Mouse (Mus musculus) kidney, postnatal 10 days (tissue): ENCODE data around the gene Phf10.
"Not testable (repeated sequence)": the region's sequence is repeated elsewhere in the genome, so short reads cannot be mapped to it uniquely, and the experiment has no call there.

Experiments
- DNase-seq: peaks from one replicate; pipeline ENCODE4 v3.0.0; 2021; ENCODE audit warnings: mixed read lengths

Gene Phf10

DNA sequence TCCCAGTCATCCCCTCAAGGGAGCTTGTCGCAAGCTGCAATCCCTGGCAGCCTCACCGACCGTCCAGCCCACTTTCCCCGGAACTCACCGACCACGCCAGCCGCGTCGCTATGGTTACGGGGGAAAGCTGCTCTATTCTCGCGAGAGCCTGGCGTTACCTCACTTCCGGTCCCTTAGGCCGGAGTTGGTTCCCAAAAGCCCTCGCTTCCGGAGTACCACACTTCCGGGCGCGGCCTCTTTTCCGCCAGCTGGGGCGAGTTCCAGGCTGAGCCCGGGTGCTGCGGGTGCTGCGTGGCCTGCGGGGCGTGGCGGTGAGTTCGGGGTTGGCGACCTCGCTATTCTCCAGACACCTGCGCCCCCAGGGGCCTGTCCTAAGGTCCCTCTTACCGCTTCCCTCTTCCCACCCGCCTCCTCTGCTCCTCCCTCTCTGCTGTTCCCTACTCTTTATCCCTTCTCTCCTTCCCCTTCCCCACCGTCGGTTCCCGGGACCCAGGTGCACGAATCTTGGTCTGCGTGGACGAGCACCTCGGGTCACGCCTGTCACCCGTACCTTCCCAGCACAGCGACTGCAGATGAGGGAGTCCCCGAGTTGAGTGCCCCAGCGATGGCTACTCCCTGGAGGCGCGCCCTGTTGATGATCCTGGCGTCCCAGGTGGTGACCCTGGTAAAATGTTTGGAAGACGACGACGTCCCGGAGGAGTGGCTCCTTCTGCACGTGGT, 17.9 kb downstream of the Phf10 start, which contains the start of the genes Wdr27 and 1600012H06Rik:
Wdr27 (minus strand) TSS at position 150 of the 720 bp plus-strand sequence.
1600012H06Rik (plus strand) TSS at position 176 of the 720 bp plus-strand sequence.
- peak; percentile 100 for DNase-seq

DNA sequence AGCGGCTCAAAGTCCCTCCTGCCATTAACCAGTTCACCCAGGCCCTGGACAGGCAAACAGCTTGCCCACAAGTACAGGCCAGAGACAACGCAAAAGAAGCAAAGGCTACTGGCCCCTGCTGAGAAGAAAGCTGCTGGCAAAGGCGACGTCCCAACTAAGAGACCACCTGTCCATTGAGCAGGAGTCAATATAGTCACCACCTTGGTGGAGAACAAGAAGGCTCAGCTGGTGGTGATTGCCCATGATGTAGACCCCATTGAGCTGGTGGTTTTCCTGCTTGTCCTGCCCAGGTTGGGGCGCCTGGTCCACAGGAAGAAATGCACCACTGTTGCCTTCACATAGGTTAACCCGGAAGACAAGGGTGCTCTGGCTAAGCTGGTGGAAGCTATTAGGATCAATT, 18.9 kb downstream of the Phf10 start:
- DNase-seq, result peak; percentile 13

DNA sequence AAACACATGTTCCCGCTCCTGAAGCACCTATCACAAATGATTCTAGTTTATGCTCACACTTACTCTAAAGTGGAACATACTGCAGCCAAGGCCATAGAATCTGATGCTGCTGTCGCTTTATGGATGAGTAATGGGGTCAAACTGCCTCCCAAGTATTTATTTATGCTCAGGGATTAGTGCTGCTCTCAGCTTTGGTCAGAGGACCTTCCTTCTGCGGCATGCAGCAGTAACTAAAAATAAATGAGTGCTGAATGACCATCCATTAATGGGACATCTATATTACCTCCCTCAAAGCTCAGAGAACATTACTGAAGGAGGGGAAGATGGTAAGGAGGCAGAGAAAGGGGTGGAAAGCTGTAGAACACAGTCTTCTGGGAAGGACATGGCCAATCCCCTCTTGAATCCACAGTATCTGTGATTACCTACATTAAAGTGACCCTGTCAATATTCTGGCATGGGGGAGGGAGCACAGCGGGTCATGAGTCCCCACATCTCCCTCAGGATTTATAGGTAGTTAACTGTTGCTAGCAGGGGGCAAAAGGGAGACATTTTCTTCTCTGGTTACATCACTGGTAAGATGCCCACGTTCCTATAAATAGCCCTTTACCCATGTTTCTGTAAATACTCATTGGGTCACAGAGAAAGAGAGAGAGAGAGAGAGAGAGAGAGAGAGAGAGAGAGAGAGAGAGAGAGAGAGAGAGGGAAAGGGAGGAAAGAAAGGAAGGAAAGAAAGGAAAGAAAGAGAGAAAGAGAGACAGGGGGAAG, 25.1 kb downstream of the Phf10 start:
- no peak for DNase-seq

DNA sequence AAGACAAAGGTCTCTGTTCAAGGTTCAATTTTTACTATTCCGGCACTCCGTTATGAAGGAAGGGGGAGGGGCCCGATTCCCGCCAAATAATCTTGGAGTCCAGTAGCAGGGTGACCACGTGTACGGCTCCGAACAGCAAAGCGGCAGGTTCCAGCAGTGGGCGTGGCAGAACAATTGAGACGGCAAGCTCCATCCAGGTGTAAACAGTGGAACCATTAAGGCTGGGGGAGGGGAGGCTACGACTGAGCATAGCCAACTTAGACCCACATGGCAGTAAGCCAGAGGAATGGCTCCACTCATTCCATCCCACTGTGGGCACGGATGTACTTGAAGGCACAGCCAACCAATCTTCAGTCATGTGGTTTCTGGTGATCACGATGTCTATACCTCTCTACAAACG, 25.8 kb downstream of the Phf10 start:
- not testable (repeated sequence) for DNase-seq

DNA sequence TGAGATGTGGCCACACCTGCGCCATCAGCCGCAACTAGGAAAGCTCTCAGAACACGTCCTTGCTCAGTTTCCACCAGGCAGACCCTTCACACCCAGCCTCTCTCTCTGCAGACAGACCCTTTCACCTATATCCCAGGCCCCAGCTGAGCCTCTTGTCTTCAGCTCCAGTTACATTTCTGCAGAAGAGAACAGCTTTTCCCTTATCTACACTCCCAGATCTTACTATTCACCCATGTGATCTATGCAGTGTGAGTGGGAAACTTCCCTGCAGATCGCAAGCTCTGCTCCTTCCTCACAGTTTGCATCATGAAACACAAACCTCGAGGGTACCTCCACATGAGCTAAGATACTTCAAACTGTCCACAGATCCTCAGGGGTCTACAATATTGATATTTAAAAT, 29.6 kb downstream of the Phf10 start:
- DNase-seq, result no peak

DNA sequence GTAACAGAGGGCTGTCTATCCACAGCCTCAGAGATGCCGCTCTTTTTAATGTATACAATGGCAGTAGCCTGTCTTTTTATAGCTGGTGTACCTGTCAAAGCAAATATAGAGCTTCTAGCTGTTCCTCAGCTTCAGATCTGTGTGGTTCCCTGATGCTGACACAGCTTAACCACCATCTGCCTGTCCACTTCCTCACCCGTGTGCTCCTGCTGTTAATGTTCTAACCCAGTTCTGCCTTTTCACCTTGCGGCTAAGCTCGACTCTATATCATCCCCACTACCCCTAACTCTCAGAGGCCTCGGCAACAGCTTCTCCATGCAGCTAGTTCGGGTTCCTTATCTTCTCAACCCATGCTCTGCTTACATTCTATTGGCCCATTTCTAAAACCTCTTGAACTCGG, 30.4 kb downstream of the Phf10 start:
- no peak for DNase-seq

DNA sequence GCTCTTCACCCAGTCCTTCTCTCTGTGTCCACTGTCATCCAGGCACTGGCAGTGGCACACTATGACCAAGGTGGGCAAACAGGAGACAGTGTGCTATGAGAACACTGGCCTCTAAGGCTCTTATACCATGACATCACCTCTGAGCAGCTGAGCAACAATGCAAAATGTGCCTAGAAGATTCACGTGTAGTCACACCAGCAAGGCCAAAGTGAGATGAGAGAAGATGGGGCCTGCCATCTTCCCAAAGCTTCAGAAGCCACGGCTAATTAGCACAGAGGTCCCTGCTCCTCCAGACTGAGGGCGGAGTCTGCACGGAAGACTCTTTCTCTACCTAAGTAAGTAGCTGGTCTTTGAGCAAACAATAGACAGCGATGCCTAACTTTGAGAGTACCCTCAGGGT, 32.4 kb downstream of the Phf10 start:
- DNase-seq, result no peak

DNA sequence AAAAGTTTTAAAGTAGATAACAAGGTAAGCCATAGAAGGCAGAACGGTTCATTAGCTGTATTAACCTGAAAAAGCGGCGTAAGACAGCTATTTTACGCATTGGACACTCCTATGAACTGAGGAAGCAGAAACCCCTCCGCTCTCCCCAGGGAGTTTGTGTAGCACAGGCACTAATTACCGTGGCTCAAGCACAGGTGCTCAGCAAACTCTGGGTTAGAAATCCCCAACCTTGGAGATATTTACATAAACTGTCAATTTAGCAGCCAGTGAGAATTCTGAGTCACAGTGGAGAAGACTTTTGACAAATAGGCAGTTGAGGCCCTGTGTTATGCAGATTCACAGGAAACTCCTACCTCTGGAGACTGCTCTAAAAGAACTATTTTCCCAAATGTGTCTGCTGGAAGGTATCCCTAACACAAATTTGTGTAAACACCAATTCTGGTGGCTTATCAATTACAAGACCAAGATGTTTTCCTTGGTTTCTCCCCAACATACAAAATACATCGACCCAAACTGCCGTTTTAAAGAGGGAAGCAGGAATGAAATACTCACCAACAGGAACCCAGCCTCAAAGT, 33.3 kb downstream of the Phf10 start:
- DNase-seq, result no peak

DNA sequence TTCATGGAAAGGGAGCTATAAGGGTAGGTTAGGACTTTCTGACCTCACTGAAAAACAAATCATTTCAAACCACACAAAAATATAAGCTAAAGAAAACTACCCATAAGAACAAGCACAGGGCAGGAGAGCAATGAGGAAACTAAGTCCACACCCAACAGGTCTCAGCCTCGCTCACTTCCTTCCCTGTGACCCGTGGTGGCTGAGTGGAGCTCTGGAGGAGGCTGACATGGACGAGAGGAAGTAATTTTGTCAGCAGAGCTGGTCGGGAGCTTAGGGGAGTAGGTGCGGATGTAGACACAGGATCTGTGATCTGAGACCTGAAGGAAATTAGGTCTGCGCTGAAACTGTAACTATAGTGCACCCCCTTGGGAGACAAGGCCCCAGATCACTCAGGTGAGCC, 39.5 kb downstream of the Phf10 start:
- no peak for DNase-seq

DNA sequence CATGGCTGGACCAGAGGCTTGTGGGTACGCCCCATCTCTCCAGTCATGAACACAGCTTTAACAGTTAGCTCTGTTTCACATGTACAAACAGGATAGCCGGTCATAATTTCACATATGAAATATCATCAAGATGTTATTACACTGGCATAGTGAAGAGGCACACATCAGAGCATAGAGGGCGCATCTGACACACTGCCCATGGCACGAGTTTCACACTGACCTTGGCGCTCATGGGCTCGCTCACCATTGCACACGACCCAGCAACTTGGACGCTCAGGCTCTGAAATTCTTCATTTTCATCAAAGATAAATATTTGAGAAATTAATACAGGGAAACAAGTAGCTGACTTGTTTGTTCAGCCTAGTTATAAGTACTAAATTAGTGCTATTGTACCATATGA, 43.2 kb downstream of the Phf10 start:
- no peak for DNase-seq

DNA sequence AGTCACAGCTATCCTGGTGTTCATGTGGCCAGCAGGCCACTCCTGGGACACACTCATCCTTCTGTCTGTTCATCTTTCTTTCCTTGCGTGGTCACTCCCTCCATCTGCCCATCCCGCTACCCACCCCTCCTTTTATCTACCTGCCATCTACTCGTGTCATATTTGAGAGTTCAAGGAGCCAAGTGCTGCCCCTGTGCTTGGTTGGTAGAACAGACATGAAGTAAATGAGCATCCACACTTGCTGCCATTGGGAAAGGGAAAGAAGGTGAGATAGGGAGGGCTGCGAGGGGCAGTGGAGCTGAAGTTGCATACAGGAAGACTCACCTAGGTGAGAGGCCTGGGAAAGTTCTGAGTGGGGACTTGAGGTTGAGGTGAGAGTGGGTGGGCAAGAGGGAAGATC, 46.7 kb downstream of the Phf10 start:
- DNase-seq, result no peak

DNA sequence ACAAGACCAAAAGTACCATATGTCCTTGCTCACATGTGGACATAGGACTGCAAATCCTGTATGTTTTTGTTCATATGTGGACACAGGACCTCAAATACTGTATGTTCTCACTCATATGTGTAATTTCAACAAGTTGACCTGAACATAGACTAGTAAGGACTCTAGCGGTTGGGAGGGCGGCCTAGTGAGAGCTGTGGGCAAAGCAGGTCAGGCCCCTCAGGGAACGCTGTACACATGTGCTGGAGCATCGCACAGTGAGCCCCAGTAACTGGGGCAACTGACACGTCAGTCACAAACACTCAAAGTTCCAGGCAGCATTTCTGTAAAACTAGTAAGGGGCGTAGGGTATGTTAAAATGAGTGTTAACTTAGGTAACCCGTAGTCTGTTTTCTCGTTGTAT, 48.1 kb downstream of the Phf10 start:
- DNase-seq, result no peak

DNA sequence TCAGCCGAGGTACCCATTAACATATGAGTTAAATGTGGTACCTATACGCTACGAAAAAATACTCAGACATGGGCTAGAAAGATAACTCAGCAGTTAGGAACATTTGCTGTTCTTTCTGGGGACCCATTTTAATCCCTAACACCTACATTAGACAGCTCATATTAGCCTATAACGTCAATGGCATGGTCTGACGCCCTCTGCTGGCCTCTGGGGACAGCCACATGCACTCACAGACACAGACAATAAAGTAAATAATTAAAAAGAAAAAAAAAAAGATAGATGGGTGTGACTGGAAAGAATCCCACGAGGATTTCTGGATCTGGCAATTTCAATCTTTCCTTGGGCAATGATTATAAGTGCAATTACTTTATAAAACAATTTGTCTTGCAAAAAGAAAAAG, 48.7 kb downstream of the Phf10 start:
- DNase-seq, result peak; percentile 18

DNA sequence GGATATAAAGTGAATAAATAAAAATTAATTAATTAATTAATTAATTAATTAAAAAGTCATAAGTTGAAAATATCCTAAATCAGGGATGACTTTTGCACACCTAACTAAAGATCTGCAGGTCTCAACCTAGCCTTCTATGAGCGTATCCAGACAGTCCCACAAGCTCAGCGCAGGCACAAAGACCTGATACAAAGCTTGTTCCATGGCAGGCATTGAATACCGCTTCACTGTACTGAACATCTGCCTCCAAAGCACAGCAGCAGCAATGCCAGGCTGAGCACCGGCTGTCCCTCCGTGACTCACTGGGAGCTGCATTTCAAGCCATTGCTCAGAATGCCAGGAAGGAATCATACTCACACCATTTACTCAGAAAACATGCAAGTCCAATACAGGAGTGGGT, 50.3 kb downstream of the Phf10 start:
- no peak for DNase-seq

DNA sequence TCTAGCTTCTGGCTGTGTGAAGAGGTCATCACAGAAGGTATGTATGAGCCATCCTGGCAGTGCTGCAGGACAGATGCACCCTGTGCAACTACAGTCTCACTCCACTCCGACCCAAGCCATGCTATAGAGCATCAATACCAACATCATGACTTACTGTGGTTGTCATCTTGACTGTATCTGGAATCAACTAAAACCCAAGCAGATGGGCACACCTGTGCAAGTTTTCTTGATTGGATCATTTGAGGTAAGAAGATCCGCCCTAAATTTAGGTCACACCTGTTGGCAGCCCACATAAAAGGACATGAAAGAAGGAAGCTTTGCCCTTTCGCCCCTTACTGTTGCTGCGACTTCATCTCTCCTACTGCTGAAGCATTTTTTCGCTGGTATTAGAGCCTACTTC, 51.7 kb downstream of the Phf10 start:
- no peak for DNase-seq

DNA sequence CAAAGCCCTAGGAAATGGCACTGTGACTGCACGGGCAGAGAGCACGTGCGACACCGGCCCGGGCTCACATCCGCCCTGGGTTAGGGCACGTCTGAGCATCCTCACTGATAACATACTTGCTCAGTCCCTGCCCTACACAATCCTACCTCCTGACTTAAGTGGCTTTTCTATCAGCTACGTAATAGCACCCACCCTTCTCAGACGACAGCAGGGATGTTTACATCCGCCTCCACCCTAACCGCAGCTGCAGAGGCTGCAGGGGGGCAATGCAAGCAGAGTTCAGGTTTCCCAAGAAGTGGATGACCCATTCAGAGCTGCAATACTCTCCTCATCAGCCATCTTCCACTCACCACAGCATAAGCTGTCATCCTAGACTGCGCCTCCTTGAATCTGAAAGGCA, 53.9 kb downstream of the Phf10 start:
- no peak for DNase-seq

DNA sequence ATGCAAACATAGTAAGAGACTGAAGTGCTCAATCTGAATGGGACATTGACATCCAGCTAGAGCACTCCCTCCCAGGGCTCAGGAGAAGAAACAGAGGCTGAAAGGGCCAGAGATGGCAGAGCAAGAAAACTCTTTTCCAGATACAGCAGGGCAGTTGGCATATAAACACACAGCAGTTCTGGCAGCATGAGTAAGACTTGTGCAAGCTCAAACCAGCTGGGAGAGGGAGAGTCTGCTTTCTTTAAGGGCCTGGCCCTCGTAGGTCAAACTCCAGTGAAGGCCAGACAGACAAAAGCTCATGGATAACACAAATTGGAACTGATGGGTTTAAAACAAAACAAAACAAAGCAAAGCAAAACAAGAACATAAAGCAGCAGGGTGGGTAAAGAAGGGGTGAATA, 54.5 kb downstream of the Phf10 start:
- no peak for DNase-seq

DNA sequence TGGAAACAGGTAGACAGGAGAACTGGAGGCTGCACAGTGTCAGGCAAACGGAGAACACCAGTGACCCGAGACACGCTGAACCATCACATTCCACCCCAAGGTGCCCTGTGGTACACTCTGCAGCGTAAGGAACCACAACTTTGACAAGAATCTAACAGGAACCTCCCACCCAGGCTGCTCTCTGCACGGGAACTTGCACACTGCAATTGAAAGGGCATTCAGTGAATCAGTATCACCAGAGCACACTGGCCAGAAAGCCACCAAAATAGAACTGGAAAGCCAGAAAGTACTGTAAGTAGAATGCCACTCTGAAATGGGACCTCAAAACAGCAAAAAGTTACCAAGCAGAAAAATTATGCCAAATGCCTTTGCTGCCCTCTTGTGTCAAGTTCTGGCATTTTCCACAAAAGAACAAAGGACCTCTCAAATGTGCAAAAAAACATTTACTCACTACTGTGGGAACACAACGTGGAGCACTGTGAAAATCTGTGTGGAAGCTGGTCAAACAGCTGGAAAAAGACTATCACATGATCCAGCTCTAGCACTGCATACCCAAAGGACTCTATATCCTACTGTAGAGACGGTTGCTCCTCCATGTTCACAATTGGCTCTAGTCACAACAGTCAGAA, 56.3 kb downstream of the Phf10 start:
- DNase-seq, result peak; percentile 83

DNA sequence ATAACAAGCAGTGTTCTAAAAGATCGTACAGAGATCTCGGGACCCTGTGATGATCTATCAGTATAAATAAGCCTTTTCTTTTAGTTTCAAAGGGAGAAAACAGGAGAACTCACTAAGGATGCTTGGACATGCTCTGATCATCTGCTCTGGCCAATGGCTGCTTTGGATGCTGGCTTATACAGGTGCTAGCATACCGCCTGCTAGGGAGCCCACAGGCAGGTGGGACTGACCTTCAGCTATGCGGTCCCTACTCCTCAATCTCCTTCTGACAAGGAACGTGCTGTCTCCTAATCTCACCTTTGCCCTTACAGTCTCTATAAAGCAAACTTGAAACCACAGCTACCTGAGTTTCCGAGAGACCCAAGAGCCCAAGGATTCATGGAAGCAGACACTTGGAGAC, 56.9 kb downstream of the Phf10 start:
- DNase-seq, result no peak

DNA sequence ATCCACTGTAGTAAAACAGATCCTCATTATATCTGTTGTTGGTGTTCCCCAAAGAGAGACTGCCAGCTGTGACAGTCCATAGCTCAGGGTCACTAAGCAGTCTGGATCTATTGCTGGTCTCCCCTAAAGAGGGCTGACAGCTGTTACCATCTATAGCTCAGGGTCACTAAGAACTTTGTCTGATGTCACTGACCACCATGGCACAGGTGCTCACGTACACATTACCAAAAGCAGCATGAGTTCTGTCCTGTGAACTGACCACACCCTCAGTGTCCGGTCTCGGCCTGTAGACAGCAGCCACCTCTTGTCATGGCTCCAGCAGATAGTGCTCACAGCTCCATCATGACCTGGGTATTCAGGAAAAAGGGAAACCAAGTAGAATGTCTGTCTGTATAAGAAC, 57.9 kb downstream of the Phf10 start:
- DNase-seq, result no peak

DNA sequence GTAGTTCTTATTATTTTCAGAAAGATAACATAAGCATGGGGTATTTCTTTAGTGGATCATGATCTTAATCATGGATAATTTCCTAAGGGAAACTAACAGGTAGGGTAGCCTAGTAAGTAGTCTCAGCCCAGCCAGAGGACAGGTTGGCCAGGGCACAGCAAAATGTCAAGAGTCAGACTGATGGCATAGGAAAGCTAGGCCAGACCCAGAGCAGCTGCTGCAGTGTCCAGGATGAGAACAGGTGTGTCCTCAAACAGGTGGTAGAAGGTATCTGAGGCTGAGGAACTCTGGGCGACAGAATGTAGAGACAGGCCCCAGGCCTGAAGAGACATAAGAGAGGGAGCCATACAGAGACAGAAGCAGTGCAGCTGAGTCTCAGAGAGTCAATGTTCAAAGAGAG, 62.1 kb downstream of the Phf10 start:
- DNase-seq, result no peak

DNA sequence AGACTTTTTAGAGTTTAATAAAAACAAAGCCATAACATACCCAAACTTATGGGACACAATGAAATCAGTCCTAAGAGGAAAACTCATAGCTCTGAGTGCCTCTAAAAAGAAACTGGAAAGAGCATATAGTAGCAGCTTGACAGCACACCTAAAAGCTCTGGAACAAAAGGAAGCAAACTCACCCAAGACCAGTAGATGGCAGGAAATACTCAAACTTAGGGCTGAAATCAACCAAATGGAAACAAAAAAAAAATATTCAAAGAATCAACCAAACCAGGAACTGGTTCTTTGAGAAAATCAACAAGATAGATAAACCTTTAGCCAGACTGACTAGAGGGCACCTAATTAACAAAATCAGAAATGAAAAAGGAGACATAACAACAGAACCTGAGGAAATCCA, 66.0 kb downstream of the Phf10 start:
- not testable (repeated sequence) for DNase-seq
